Mouse (Mus musculus) gastrocnemius, adult 2 months (tissue): Measurements from ENCODE around the gene Hpf1. TPM values are rescaled to one million over a fixed set of nuclear protein-coding genes. Genes with fewer than 3 reads are reported as not detected.

Source experiments
- DNase-seq: peaks from one replicate; pipeline ENCODE4 v3.0.0; 2022
- H3K27ac ChIP-seq: fragments of 200-600 bp; 2 replicates; pipeline ENCODE4 v1.8.1; 2022; ENCODE audit warnings: mild to moderate bottlenecking
- H3K4me3 ChIP-seq: fragments of 200-600 bp; 2 replicates; pipeline ENCODE4 v1.8.1; 2022; ENCODE audit warnings: mild to moderate bottlenecking, moderate library complexity
- CTCF ChIP-seq: fragments of 200-600 bp; IDR thresholded peaks from 2 replicates; pipeline ENCODE4 v1.8.1; 2022; ENCODE audit warnings: antibody characterized with exemption, mild to moderate bottlenecking, moderate library complexity
- intact Hi-C: fragments of 180-260 bp; cut with DNase I; formaldehyde crosslinking; loops from one replicate; pipeline ENCODE4 v1.15.1; 2025
- total RNA-seq, 2 experiments: library from RNA; stranded (reverse); gene quantifications; 2 replicates each; pipeline ENCODE4 v1.2.3; 2021

Hpf1 gene
- total RNA-seq, 2 experiments from 2014 or later: 6.0 to 7.9 TPM

DNA sequence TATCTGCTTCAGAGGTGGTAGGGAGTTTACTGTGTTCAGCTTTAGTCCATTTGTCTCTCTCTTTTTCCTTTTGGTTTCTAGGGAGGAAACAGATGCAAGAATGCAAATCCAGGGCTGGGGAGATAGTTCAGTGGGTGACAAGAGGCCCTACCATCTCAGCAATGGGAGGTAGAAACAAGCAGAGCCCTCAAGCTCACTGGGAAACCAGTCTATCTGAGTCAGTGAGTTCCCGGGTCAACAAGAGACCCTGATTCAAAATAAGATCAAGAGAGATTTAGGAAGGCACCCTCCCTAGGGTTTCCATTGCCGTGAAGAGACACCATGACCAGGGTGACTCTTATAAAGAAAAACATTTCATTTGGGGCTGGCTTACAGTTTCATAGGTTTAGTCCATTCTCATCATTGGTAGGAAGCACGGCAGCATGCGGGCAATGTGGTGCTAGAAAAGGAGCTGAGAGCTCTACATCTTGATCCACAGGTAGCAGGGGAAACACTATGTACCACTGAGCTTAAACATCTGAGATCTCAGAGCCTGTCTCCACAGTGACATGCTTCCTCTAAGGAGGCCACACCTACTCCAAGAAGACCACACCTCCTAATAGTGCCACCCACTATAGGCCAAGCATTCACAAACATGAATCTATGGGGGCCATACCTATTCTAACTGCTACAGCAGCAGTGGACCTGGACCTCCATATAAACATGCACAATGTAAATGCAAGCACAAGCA, 21.8 kb upstream of the Hpf1 start:
- intact Hi-C loops: loop anchor here (5.0 kb wide), 1 partner anchor 236 kb away; the partner anchor contains the start of gene Mfap3l
- no peak overlapping the region for H3K27ac ChIP-seq
- DNase-seq: no peak
- no peak overlapping the region for H3K4me3 ChIP-seq
- no peak for TF ChIP-seq CTCF

DNA sequence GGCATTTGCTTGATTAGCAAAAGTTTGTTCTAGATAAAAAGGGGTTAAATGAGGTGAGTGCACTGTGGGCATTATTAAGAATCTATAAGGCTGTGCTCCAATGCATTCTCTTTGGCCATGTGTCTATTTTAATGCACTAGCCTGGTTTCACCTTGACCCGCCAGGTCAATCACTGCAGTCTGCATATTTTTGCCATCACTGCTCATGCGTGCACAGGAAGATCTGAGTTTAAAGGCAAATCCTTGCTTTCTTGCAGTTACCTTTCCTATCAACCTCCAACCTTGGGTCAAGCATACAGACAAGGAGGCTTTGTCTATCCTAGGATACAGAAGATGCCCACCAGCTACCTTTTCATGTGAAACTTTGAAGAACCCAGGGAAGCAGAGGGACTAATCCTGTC, 20.5 kb upstream of the Hpf1 start:
- Histone ChIP-seq H3K27ac (no peak overlapping the region), H3K4me3 (no peak overlapping the region)
- DNase-seq: no peak
- intact Hi-C loops: loop anchor here (5.0 kb wide), 1 partner anchor 237 kb away; the partner anchor contains the start of gene Mfap3l
- no peak for TF ChIP-seq CTCF

- DNase-seq: no peak
- intact Hi-C loops: no loop called here
- H3K27ac ChIP-seq: no peak overlapping the region
- TF ChIP-seq CTCF: no peak
- no peak overlapping the region for H3K4me3 ChIP-seq
Observed at GRCm38 (mm10) chr8:60870231-60871193, 19.7 kb upstream of the Hpf1 start.

GRCm38 (mm10) chr8:60878617-60879016, 11.6 kb upstream of the Hpf1 start:
- intact Hi-C loops: no loop called here
- DNase-seq: no peak
- Histone ChIP-seq H3K27ac (no peak overlapping the region), H3K4me3 (no peak overlapping the region)
- no peak for TF ChIP-seq CTCF

DNA sequence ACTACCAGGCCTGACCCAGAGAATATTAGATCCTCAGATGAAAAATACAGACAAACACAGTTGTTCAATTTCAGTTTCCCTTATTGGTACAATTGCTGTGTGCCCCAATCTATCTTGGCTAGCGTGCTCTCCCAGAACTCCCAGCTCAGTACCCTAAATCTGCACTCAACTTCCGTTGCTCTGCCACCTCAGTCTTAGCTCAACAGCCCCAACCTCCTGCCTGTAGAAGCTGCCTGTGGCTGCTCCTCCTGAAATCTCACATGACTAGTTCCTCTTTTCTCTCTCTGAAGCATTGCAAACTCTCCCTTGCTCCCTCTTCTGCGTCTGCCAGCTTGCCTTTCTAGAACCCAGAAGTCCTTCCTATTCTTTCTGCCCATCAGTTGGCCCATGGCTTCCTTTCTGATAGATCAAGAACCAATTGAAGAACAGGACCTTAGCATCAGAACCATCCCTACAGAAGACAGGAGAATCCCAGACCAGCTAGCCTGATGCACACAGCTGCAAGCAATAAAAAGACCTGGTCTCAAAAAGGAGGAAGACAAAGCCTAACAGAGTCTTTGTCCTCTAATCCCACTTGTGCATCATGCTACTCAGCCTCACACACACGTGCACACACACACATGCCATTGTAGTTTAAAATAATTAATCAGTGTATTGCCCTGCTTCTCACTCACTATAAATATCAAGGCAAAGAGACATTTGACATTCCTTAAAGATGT, 6.6 kb upstream of the Hpf1 start:
- Histone ChIP-seq H3K4me3 (no peak overlapping the region), H3K27ac (no peak overlapping the region)
- intact Hi-C loops: no loop called here
- TF ChIP-seq CTCF: no peak
- no peak for DNase-seq

DNA sequence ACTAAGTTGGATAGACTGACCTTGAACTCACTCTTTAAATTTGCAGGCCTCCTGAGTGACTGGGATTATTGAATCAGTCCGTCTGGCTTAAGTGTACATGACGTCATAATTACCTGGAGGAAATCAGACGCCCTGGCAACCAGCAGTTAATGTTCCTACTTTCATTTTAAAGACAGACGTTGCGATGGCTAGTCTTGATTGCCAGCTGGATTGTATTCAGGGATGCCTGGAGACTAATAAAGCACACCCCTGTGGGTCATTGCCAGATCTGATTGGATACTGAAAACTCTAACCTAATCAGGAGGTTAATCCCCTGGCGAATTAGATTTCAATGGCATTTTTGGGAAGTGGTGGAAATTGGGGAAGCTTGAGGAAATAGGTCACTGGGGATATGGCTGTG, 3.5 kb upstream of the Hpf1 start:
- intact Hi-C loops: no loop called here
- no peak for TF ChIP-seq CTCF
- no peak for DNase-seq
- Histone ChIP-seq H3K27ac (no peak overlapping the region), H3K4me3 (no peak overlapping the region)

DNA sequence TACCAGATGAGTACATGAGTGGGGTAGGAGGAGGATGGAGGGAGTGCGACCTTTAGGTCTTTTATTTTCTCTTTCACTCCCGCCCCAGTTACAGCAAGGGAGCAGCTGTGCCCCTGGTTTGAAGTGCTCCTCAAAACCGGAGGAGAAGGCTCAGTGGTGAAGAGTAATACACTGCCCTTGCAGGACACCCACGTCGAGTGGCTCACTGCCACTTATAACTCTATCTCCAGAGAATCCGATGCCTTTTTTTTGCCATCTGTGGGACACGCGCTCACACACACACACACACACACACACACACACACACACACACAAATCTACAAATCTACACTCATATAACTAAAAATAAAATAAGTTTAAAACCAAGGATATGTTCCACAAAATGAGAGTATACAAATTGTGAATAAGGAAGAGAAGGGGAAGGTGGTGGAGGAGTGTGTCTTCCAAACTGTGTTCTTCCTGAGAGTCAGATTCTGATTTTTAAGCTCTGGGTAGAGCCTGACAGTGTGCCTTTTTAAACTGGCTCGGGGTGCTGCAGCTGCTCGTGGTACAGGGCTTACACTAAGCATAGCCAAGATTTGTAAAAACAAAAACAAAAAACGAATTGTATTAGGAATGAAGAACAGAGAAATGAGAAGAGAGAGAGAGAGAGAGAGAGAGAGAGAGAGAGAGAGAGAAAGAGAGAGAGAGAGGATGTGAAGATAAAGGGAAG, 931 bp upstream of the Hpf1 start:
- no peak overlapping the region for H3K27ac ChIP-seq
- no peak for TF ChIP-seq CTCF
- intact Hi-C loops: no loop called here
- peak overlapping the region; percentile 94 for H3K4me3 ChIP-seq
- no peak for DNase-seq

- Histone ChIP-seq H3K4me3 (peak overlapping the region; percentile 94), H3K27ac (peak overlapping the region; percentile 72)
- TF ChIP-seq CTCF: no peak
- DNase-seq: no peak
- intact Hi-C loops: loop anchor here (5.0 kb wide), 1 partner anchor 92 kb away; the partner anchor contains the start of gene Clcn3
Observed at GRCm38 (mm10) chr8:60890520-60890874, 279 bp downstream of the Hpf1 start.

DNA sequence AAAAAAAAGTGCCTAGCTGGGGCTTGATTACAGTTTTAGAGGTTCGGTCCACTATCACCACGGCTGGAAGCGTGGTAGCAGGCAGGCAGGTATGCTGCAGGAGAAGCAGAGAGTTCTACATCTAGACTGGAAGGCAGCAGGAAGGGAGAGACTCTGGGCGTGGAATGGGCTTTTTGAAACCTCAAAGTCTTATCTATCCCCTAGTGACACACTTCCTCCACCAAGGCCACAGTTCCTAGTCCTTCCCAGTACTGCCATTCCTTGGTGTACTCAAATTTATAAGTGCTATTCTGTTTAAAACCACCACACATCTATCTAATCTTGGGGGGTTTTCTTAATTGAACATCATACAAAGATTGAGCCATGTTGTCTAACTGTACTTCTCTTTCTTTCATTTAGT, 1.5 kb downstream of the Hpf1 start:
- DNase-seq: no peak
- intact Hi-C loops: loop anchor here (5.0 kb wide), 1 partner anchor 91 kb away; the partner anchor contains the start of gene Clcn3
- Histone ChIP-seq H3K27ac (no peak overlapping the region), H3K4me3 (no peak overlapping the region)
- no peak for TF ChIP-seq CTCF

GRCm38 (mm10) chr8:60895878-60896277, 5.7 kb downstream of the Hpf1 start:
- no peak for DNase-seq
- intact Hi-C loops: no loop called here
- no peak overlapping the region for H3K4me3 ChIP-seq
- no peak for TF ChIP-seq CTCF
- H3K27ac ChIP-seq: no peak overlapping the region

GRCm38 (mm10) chr8:60900147-60900546, 9.9 kb downstream of the Hpf1 start:
- H3K27ac ChIP-seq: peak overlapping the region; percentile 43
- intact Hi-C loops: no loop called here
- TF ChIP-seq CTCF: no peak
- H3K4me3 ChIP-seq: no peak overlapping the region
- peak; percentile 75 for DNase-seq

DNA sequence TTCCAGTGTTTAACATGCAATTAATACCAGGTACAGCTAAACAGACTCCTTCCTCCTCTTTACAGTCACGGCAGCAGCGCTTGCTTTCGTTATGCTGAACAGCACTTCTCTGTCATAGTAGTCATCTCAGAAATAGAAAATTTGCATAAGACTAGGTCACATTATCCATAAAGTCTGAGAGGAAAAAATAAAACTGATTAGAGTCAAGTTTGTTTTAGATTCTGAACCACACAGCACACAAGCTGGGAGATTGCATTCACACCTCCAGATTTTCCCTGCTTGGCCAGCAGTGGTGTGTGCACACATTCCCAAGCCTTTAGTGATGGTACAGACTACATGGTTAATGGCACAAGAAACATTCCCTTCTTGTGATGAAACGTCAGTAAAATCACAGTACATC, 21.9 kb downstream of the Hpf1 start:
- Histone ChIP-seq H3K4me3 (no peak overlapping the region), H3K27ac (no peak overlapping the region)
- no peak for TF ChIP-seq CTCF
- intact Hi-C loops: no loop called here
- DNase-seq: no peak
